Mouse (Mus musculus): Measurements from ENCODE around the gene Crybg1.

GRCm38 (mm10) chr10:44176548-44176947, 27.9 kb upstream of the Crybg1 start:
- TF ChIP-seq POLR2A (IDR thresholded peaks at IDR 0.05; ENCODE audit: borderline replicate concordance, low read depth, low read length) = no peak
- TF ChIP-seq CTCF (IDR thresholded peaks at IDR 0.05; ENCODE audit: low read depth, low read length) = no peak
